Mouse (Mus musculus): ENCODE measurements around the gene Snrnp48. TPM values are rescaled to one million over a fixed set of nuclear protein-coding genes. Genes with fewer than 3 reads are reported as not detected.
A peak's percentile ranks its signal among the peaks of the same experiment; 100 is the strongest.

The Snrnp48 gene
- 10 to 100 TPM; 16.0 to 26.6 TPM for total RNA-seq (2021)
- long read RNA-seq, experiment 1, transcript Snrnp48-201 (9 exons, 1,785 nt): major isoform, 11 of 24 reads
- long read RNA-seq, experiment 1, partial matches to known transcripts: 10 of 24 reads
- long read RNA-seq, experiment 1, other reads (novel, unspliced or antisense): 3 of 24 reads
- long read RNA-seq, experiment 2, transcript Snrnp48-201 (9 exons, 1,785 nt): major isoform, 5 of 6 reads
- long read RNA-seq, experiment 2, partial matches to known transcripts: 1 of 6 reads
- long read RNA-seq, experiment 2, other reads (novel, unspliced or antisense): 0 of 6 reads

DNA sequence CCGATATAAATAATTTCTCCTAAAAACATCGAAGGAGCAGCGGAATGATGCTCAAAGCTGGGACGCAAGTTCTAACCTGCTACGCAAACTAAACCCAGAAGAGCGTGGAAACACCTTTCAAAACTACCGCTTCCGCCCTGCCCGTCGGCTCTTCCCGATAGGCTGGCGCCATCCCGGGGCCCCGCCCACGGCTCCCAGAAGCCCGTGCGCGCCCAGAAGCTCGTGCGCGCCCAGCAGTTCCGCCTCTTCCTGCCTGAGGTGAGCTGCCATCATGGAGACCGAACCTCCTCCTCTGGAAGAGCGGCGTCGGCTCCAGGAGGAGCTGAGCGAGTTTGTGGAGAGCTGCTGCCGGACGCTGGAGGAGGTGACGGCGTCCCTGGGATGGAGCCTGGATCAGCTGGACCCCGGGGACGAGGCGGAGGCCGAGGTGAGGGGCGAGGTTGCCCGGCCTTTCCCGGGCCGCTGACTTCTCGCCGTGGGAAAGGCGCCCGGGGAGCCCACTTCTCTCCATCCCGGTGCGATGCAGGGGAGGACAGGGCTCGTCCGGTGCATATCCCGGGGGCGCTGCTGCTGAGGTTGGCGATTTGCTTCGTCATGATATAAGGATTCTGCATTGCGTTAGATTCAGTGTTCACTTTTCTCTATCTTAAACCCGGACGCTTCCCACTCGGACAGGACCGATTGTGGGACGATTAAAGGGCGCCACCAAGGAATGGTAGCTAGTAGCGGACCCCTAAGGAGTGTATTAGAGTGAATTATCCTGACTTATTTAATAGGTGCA, at the start of gene Snrnp48:
Snrnp48 (plus strand) TSS at position 237 of the 781 bp plus-strand sequence.
- DNase-seq: peak; percentile 93 to 95

DNA sequence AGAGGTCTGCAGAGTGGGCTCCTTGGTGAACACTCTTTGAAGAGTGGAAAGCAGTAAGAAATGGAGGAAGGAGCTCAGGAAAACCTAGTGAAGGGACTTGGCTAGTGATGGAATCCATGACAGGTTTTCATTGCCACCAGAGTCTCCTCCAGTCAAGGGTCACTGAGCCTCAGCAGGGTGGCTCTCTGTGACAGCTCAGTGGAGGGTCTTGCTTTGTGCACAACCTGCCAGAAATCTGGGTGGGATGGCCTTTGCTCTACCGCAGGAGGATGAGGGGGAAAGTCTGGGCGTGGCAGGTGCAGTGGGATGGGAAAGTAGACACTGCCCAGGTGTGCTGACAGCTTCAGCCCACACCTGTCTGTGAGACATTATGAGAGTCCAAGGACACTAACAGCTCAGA, 49.2 kb upstream of the Snrnp48 start:
- no peak for DNase-seq

DNA sequence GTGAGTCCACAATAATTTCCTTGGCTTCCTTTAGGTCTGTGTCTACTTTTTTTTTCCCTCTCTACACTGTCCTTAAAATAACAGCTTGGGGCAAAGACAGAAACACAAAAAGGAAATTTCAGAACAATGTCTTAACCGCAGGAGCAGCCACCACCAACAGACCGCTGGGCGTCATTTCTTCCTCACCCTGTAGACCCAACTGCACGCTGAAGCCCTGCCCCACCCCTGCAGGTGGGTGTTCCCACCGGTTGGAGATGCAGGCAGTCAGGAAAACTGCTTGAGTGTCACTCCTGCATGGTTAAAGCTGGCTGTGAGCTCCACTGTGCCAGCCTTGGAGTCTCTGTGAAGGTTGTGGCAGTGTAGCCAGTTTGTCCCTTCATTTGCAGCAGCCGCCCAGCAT, 47.1 kb upstream of the Snrnp48 start:
- no peak for DNase-seq

DNA sequence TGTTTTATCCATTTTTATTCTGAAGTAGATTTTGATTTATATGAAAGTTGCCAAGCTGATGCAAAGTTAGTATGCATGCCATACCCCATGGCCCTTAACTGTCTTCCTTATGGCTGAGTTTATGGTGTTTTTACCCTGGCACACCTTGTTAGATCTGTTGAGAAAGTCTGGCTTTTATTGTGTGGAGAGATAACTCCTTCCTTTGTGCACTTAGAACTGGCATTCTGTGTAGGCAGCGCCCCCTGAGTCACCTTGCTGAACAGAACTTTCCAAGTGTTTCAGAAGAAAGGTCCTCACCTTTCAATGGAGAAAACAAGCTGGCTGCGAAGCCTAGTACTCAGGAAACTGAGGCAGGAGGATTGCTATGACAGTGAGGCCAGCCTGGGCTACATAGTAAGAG, 42.7 kb upstream of the Snrnp48 start:
- DNase-seq: no peak

DNA sequence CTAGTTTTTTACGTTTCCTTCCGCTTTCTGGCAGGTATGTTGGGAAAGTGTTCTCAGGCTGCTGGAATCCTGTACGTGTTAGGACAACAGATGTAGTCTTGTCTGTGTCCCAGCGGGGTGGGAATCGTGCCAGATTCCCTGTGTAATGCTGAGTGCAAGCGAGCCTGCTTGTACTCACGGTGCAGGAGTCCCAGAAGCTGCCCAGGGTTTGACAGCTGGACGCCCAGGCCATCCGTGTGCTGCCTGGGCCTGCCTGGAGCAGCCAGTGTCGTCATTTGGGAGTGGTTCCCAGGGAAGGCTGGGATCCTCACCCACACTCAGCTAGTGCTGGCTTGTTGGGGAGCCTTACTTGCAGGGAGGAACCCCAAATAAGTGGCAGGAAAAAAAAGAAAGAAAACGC, 42.1 kb upstream of the Snrnp48 start:
- peak in 1 of 2 experiments; percentile 26 for DNase-seq

DNA sequence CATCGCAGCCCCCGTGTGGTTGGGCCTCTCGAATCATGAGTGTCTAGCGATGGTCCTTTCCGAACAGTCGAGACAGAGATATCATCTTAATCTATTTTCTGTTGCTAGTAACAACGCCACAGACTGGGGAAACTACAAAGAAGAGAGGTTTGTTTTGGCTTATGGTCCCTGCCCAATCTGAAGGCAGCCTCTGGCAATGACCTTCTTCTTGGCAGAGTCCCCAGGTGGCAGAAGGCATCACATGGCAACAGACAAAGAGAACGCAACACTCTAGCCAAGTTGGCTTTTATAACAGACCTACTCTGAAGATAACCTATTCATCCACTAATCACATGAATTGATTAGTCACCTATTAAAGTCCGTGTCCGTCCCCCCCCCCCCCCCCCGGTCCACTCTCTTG, 39.8 kb upstream of the Snrnp48 start:
- peak; percentile 16 to 51 for DNase-seq

DNA sequence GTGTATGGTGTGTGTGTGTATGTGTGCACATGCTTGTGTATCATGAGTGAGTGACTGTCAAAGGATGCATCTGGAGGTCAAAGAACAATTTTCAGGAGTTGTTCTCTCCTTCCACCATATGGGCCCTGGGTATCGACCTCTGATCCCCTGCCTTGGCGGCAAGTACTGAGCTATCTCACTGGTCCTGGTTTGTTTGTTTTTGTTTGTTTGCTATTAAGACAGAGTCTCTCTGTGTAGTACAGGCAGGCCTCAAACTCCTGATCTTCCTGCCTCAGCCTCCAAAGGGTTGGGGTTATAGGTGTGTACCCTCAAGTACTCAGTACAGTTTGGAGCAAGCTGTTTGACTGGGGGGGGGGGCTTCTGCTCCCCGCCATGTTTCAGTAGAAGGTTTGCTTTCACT, 37.7 kb upstream of the Snrnp48 start:
- DNase-seq: no peak

DNA sequence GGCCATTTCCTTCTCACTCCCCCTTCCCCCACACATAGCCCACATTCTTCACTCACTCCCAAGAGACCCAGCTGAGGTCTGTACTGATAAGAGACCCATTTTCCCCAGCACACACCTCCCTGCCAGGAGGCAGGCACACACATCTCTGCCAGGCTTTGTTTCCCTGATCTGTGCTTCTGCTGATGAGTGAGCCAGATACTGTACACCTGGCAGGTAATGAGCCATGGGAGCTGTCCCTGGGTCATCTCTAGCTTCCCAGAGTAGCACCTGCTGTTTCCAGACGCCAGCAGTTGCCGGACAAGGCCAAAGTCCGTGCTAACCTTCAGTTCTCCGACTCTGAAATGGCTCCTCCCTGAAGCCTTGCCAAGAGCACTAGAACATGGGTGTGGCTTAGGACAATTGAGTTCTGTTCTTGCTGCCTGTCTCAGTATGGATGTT, 34.0 kb upstream of the Snrnp48 start:
- peak; percentile 18 to 20 for DNase-seq

DNA sequence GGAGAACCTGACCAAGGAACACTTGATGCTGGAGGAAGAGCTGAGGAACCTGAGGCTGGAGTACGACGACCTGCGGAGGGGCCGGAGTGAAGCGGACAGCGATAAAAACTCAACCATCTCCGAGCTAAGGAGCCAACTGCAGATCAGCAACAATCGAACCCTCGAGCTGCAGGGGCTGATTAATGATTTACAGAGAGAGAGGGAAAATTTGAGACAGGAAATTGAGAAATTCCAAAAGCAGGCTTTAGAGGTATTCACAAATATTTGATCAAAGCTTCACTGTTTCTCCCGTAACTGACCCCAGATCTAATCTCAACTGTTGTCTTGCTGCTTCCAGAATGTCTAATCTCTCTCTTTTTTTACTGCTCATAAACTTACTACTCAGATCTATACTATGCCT, 11.3 kb upstream of the Snrnp48 start:
- DNase-seq: no peak

DNA sequence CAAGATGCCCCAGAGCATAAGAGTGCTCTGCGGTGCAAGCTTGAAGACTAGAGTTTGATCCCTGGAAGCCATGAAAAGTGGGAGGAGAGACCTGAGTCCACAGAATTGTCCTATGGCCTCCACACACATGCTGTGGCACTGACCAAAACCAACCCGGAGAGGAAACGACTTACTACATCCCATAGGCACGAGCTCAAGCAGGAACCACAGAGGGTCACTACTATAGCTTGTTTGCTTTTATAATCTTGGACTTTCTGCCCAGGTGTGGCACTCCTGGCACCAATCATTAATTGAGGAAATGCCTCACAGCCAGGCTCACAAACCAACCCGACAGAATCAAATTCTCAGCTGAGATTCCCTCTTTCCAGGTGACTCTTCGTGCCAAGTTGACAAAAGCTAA, 3.3 kb upstream of the Snrnp48 start:
- no peak for DNase-seq

DNA sequence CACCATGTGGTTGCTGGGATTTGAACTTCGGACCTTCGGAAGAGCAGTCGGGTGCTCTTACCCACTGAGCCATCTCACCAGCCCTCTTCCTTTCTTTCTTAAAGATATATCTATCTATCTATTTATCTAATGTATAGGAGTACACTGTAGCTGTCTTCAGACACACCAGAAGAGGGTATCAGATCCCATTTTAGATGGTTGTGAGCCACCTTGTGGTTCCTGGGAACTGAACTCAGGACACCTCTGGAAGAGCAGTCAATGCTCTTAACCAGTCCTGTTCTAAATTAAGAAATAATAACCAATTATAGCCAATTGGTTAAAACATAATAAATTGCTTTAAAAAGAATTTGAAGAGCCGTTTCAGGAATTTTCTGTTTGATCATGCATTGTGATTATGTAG, 567 bp upstream of the Snrnp48 start:
- DNase-seq: no peak

DNA sequence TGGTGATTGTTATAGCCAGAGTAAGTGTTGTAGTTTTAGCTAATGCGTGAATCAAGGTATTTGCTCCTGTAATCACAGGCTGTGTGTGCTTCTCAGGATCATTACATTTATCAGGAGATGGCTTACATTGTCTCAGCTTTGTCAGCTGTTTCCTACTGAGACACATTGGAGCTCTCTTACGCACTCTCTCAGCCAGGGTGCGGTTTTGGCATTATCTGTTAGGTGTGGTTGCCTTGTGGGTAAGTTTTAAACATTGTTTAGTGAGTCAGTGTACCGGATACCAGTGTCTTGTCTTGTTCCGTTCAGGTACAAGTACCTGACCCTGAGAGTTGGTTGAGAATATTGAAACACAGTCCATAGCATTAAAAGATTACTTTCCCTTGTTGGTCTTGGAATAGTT, 6.4 kb downstream of the Snrnp48 start:
- no peak for DNase-seq

DNA sequence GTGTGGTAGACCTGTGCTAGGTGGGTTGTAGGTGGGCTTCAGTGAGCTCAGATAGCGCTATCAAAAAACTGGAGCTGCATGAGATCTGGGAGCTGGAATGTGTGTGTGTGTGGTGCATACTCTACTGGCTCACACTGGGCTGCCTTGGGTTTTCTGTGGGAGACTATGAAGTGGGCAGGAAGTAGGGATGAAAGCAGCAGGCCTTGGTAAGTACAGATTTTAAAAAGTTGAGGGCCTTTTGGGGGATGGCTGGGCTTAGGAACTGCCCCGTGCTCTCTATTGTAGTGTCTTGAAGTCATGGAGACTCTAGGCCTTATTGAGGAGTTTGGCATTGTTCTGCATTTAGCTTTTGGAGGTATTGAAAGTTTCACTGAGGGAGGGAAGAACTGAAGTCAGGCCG, 13.9 kb downstream of the Snrnp48 start:
- no peak for DNase-seq

DNA sequence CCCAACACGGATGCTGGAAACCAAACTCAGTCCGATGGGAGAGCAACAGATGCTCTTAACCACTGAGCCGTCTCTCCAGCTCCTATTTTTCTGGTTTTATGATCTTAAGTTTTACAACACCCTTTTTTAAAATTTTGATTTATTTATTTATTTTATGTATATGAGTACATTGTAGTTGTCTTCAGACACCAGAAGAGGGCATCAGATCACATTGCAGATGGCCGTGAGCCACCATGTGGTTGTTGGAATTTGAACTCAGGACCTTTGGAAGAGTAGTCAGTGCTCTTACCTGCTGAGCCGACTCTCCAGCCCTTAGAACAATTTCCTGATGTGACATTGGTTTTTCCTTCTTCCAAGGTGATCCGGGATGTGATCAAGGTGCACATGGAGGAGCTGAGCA, 15.6 kb downstream of the Snrnp48 start:
- no peak for DNase-seq

DNA sequence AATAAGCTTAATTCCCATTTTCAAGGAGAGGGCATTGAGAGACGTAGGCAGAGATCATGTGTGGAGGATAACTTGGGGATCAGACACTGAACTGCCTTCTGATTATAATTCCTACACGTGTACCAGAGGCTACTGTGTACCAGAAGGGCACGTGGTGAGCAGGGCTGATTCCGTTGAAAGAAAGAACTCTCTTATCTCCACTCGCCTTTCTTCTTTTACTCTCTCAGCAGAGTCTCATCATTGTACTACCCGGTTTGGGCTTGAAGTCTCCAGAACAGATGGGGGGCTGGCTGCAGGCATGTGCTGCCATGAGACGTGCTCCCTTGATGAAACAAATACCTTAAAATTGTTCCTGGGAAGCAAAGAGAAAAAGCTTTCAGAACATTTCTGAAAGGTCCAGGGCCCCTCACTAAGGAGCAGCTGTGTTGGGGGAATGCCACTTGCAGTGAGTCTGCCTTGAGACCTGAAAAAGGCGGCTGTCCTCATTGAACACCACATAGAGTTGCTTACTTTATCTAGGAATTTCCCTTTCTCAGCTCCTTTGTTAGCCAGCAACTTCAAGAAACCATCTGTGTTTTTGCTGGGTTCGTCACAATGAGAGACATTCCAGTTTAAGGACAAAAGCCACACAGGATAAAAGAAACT, 25.6 kb downstream of the Snrnp48 start:
- no peak for DNase-seq

DNA sequence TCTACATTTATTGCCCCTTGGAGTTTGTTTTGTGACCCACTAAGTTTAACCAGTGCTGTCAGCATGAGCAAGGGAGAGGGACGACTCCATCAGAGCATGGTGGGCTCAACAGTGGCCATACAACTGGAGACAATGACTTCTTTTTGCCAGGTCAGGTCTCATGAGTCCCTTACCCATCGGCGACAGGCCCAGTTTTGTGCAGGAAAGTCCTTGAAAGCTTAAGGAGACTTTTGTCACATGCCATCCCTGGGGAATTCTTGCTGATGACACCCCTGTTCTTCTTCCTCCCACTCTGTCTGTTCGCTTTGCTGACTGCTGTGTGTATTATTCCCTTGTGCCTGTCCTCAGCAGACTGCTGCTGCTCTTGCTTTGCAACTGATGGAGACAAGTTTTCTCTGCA, 27.7 kb downstream of the Snrnp48 start:
- DNase-seq: no peak

DNA sequence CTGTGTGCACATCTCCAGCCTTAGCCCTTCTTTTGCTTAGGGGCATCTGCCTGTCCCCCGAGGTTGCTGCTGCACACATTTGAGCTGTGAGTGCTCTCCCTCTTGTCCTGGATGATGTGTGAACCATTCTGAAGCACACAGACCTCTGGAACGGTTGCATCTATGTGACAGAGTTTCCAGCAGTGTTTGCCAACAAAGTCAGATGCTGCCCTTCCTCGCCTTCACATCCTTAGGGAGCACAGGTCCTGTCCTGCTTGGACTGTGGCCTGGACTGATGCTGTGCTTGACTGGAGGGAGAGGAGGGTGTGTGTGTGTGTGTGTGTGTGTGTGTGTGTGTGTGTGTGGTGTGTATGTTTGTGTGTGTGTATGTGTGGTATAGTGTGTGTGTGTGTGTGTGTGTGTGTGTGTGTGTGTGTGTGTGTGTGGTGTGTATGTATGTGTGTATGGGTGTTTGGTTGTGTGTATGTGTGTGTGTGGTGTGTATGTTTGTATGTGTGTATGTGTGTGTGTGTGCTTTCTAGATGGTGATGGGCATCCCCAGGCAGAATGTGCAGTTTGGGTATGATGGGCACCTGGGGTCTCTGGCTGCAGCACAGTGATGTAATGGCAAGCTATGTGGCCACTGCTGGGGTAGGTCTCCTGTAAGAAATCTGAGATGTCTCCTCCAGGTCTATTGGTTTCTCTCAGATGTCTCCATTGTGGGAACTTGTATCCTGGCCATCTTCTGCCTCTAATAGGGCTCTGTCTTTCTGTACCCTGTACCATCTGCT, 28.3 kb downstream of the Snrnp48 start:
- DNase-seq: no peak

DNA sequence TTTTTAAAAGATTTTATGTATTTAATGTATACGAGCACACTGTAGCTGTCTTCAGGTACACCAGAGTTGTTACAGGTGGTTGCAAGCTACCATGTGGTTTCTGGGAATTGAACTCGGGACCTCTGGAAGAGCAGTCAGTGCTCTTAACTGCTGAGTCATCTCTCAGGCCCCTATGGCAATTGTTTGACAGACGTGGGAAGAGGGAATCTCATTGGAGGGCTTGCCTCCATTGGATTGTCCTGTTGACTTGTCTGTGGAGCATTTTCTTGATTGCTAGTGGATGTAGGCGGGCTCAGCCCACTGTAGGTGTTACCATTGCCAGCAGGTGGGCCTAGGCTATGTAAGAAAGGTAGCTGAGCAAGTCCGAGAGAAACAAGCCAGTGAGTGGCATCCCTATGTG, 29.9 kb downstream of the Snrnp48 start:
- DNase-seq: no peak

DNA sequence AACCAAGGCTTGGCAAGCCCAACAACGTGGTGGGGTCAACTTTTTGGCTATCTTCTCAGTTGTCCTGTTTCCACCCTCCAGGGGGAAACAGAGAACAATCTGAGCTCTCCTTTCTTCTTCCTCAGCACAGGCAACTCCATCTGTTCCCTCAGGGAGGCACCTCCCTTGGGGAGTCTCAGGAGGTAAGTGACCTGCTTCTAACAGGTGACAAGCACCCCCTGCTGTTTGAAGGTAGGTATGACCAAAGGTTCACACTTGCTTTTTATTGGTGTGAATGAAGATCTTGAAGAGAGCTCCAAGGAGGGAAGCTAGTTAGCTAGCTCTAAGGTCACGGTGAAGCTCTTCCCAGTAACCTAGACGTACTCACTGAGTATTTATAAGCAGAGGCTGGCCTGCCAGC, 30.6 kb downstream of the Snrnp48 start:
- no peak for DNase-seq

DNA sequence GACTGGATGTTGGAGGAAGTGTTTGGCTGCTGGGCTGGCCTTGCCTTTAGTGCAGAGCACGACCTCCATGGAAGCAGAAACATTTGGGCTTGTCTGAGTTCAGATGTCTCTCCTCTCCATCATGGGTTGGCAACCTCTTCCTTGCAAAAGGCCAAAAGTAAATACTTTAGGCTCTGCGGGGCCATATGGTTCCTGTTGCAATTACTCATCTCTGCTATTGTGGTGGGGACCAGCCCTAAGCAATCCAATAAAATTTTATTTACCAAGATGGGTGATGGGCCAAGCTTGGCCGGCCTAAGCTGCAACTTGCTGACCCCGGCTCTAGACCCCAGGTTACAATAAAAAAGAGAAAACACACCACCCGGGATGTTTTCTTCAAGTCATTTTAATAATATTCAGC, 43.4 kb downstream of the Snrnp48 start:
- no peak for DNase-seq

DNA sequence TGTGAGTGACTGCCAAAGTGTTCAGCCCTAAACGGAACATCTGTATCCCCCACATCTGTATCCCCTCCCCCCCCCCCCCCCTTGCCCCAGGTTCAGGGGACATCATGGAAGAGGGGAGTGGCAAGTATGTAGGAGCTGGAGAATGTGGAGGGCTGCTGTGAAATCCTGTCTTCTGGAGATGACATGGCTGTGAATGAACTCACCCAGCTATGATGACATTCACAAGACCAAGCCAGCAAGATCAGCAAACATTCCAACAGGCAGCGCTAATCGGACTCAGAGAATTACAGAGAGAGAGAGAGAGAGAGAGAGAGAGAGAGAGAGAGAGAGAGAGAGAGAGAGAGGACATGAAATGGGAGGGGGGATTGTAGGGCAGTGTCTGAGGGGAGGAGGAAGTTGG, 46.5 kb downstream of the Snrnp48 start:
- no peak for DNase-seq

DNA sequence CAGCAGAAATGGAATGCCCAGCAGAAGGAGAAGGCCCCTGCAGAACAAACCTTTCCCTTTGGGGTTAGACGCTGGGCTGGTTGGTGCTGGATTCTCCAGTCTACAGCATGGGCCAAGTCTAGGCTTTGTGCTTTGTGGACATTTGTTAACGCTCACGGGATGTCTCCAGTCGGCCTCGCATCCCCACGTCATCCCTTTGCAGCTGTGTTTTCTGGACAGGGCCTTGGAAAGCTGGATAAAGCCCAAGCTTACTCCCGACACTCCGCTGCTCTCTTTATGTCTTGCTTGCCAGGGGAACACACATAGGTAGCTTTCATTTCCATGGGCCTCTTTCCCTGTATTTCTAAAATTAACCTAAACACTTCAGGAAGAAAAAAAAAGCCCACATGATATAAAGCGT, 49.0 kb downstream of the Snrnp48 start:
- DNase-seq: no peak

DNA sequence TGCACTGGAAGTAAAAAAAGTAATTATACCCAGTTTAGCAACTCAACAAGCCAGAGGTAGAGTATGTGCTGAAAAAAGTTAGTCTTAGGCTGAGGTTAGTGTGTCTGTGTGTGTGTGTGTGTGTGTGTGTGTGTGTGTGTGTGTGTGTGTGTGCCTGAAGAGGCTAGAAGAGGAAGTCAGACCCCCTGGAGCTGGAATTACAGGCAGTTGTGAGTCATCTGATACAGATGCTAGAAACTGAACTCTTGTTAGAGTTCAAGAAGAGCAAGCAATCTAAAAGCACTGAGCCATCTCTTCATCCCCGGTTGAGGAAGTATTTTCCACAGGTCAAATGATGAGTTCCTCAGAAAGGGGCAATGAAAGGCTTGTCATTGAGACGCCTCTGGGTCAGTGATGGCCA, 54.2 kb downstream of the Snrnp48 start:
- DNase-seq: no peak

All from adrenal gland, postnatal 36 days (tissue).